Mouse (Mus musculus) forebrain, embryonic 11.5 days (tissue): ENCODE results near the gene Glt28d2. TPM values are rescaled to one million over a fixed set of nuclear protein-coding genes. Genes with fewer than 3 reads are reported as not detected.
A peak's percentile ranks its signal among the peaks of the same experiment; 100 is the strongest.

Experiments
- ATAC-seq: fragments of 200-750 bp; cut with Nextera tagmentation; replicated peaks from 2 replicates; pipeline ENCODE4 v1.8.0; 2017; ENCODE audit warnings: moderate TSS enrichment; ENCODE audit not compliant: low FRiP score
- DNase-seq: peaks from one replicate; pipeline ENCODE4 v3.0.0-alpha.2; 2017; ENCODE audit warnings: low spot score
- H3K27ac ChIP-seq: fragments of 300-500 bp; sonication (generic); 2 replicates; pipeline ENCODE4 v1.5.1; 2014; ENCODE audit warnings: low read depth, low read length
- H3K27me3 ChIP-seq: fragments of 300-500 bp; sonication (generic); 2 replicates; pipeline ENCODE4 v1.6.1; 2014; ENCODE audit warnings: mild to moderate bottlenecking, low read length, mixed read lengths; ENCODE audit not compliant: control insufficient read depth, insufficient read depth
- H3K36me3 ChIP-seq: fragments of 300-500 bp; sonication (generic); 2 replicates; pipeline ENCODE4 v1.6.1; 2014; ENCODE audit warnings: mild to moderate bottlenecking, low read length, moderate library complexity, mixed read lengths; ENCODE audit not compliant: control insufficient read depth, insufficient read depth
- H3K4me1 ChIP-seq: fragments of 300-500 bp; sonication (generic); replicated peaks from 2 replicates; pipeline ENCODE4 v1.6.1; 2014; ENCODE audit warnings: low read length, mixed read lengths; ENCODE audit not compliant: control insufficient read depth, insufficient read depth
- H3K4me2 ChIP-seq: fragments of 300-500 bp; sonication (generic); 2 replicates; pipeline ENCODE4 v1.6.1; 2014; ENCODE audit warnings: low read depth, mild to moderate bottlenecking, low read length, moderate library complexity, mixed read lengths; ENCODE audit not compliant: severe bottlenecking
- H3K4me3 ChIP-seq: fragments of 300-500 bp; sonication (generic); 2 replicates; pipeline ENCODE4 v1.5.1; 2014; ENCODE audit warnings: low read depth, low read length
- H3K9ac ChIP-seq: fragments of 300-500 bp; sonication (generic); 2 replicates; pipeline ENCODE4 v1.6.1; 2014; ENCODE audit warnings: low read length
- H3K9me3 ChIP-seq: fragments of 300-500 bp; sonication (generic); 2 replicates; pipeline ENCODE4 v1.6.1; 2016; ENCODE audit warnings: low read length, mixed read lengths; ENCODE audit not compliant: control insufficient read depth
- WGBS: fragments of 180-500 bp; shearing (Covaris S2); extraction: QIAGEN DNeasy Blood & Tissue Kit; methylation state at CpG from one replicate; pipeline ENCODE4 v1.1.7; 2014; 5-methylcytosine and 5-hydroxymethylcytosine counted together
- polyA plus RNA-seq: library from polyadenylated mRNA; unstranded; fragments of >200 nt; fragmentation: Nextera tagmentation; extraction: Ambion mirVana; gene quantifications from 2 replicates; pipeline ENCODE4 v1.2.1, GENCODE M21; 2014

Glt28d2 gene
- 0.13 and 0.15 TPM in 2 replicates for polyA plus RNA-seq

DNA sequence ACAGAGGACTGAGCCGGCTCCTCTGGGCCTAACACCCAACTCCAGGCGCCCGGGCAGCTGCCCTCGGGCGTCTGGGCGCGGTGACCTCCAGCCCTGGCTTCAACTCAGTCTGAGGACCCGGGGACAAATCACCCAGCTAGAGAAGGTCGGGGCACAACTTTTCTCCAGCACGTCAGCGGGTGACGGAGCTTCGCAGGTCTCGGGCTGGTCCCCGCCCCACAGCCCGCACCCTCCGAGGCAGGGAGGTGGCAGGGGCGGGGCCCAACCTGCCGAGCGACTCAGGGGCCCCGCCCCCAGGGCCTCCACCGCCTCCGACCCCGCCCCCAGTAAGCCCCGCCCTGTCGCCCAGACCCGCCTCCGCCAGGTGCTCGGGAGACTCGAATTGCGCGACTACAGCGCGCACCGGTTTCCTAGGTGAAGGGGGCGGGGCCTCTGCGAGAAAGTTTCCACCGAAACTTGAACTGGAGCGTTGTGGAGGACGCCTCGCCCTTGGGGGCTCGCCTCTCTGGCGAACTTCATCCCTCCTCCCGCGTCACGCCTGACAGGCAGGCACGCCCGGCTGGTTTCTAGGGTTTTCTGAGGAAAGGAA is at the start of gene Glt28d2, which contains the start of gene Gm37240:
Gene Glt28d2, minus strand, starts transcription at position 278 of the 589 bp plus-strand sequence.
Gene Gm37240, minus strand, starts transcription at position 280 of the 589 bp plus-strand sequence.
- WGBS, result 0% methylated on average over 48 of the region's 48 CpGs
- H3K9me3 ChIP-seq, result no peaks in the 10 kb centered on the region
- peak within 1 kb of the TSS; percentile 51 for H3K4me3 ChIP-seq
- DNase-seq (peak; percentile 89), ATAC-seq (peak; percentile 89)
- H3K27ac ChIP-seq, result no peak within 1 kb of the TSS
- peaks cover 4% of the 10 kb centered on the region; the same call in 1 of the 2 replicates for H3K4me1 ChIP-seq
- H3K9ac ChIP-seq, result peak within 1 kb of the TSS; percentile 33
- peaks cover 15% of the 10 kb centered on the region for H3K27me3 ChIP-seq
- H3K4me2 ChIP-seq, result peak within 1 kb of the TSS; percentile 93
- H3K36me3 ChIP-seq, result no peaks in the 10 kb centered on the region

DNA sequence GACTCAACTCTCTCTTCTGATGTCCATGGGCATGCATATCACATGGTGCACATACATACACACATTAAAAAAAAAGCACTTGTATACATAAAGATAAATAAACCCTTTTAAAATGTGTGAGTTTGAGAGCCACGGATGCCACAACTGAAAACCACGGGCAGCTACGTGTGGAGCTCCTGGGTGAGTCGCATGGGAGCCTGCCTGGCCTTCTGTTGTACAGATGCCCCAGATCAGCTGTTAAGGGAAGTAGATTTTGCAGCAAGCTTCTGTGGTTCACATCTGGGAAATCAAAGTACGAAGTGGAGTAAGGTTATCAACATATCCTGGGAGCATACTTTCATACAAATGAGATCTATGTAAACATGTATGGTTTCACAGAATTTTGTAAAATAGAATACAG is 46.3 kb upstream of the Glt28d2 start:
- no peak for DNase-seq
- no peak overlapping the region for H3K27ac ChIP-seq
- 89% methylated on average over 5 of the region's 5 CpGs for WGBS
- ATAC-seq, result no peak
- no peaks in the 10 kb centered on the region for H3K27me3 ChIP-seq
- no peak overlapping the region for H3K4me3 ChIP-seq
- no peaks in the 10 kb centered on the region for H3K4me1 ChIP-seq
- no peaks in the 10 kb centered on the region for H3K36me3 ChIP-seq
- H3K9me3 ChIP-seq, result no peaks in the 10 kb centered on the region
- no peak overlapping the region for H3K4me2 ChIP-seq
- H3K9ac ChIP-seq, result no peak overlapping the region

DNA sequence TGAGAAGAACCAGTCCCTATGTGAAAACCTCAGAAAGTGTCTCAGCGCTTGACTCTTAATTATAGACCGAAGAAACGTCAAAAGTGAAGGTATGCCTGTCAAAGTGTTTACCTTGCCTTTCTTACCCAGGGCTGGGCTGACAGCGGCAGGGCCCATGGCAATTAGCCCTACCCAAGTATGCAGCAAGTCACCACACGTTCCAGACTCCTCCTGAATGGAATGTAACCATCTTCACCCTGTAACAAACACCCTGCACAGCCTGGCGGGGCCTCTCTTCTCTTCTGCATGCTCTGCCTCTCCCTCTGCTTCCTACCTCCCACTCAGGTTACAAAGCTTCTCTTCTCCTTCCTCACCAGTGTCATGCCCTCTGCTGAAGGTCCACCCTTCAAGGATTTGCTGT is 44.5 kb upstream of the Glt28d2 start:
- Histone ChIP-seq H3K27ac (no peak overlapping the region), H3K9me3 (no peaks in the 10 kb centered on the region), H3K4me3 (no peak overlapping the region), H3K4me1 (no peaks in the 10 kb centered on the region), H3K9ac (no peak overlapping the region), H3K36me3 (no peaks in the 10 kb centered on the region), H3K27me3 (no peaks in the 10 kb centered on the region), H3K4me2 (no peak overlapping the region)
- no peak for DNase-seq
- WGBS, result 84% methylated on average over 6 of the region's 6 CpGs
- ATAC-seq, result no peak

DNA sequence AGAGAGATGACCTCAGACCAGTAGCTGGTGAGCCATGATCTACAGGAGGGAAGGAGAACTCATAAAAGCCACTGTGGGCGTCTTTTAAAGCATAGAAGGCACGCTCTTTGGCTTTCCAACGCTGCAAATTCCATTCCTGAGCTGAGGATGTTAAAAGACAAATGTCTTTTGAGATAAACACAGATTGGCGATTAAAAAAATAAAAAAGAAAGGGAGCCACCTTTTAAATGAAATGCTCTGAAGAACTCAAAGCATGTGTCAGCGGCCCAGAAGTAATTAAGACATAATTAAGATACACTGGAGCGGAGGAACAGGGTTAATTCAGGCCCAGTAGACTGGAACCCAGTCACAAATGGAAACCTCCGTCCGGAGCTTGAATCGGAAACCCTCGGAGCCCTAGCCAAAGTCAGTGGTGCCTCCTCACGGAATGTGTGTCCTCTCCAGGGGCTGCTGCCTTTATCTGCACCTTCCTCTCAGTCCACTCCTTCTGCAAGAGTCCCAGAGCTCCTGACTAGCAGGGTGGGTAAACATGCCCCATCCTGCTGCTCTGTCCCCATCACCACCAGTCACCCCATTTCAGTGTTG is 43.4 kb upstream of the Glt28d2 start:
- Histone ChIP-seq H3K36me3 (no peaks in the 10 kb centered on the region), H3K4me1 (no peaks in the 10 kb centered on the region), H3K9me3 (no peaks in the 10 kb centered on the region), H3K4me2 (no peak overlapping the region), H3K27ac (no peak overlapping the region), H3K4me3 (no peak overlapping the region), H3K27me3 (no peaks in the 10 kb centered on the region), H3K9ac (no peak overlapping the region)
- 25% methylated on average over 11 of the region's 11 CpGs for WGBS
- ATAC-seq (no peak), DNase-seq (no peak)

DNA sequence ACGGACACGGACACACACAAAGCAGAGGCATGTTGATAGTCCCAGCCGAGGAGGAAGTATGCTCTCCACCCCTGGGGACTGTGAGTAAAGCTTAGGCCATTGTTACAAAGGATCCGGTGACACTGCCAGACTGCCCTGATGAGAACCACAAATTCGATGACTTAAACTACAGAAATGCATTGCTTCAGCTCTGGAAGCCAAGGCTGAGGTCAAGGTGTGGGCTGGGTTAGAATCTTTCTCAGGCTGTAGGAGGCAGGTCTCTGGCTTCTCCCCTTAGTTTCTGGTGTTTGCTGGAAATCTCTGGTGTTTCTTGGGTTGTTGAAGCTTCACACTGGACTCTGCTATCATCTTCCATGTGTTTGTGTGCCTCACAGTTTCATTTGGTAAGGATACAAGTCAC is 42.4 kb upstream of the Glt28d2 start:
- no peak overlapping the region for H3K4me3 ChIP-seq
- H3K36me3 ChIP-seq, result no peaks in the 10 kb centered on the region
- H3K9ac ChIP-seq, result no peak overlapping the region
- H3K27ac ChIP-seq, result no peak overlapping the region
- ATAC-seq, result no peak
- H3K4me2 ChIP-seq, result no peak overlapping the region
- no peaks in the 10 kb centered on the region for H3K27me3 ChIP-seq
- 91% methylated on average over 5 of the region's 5 CpGs for WGBS
- H3K4me1 ChIP-seq, result no peaks in the 10 kb centered on the region
- H3K9me3 ChIP-seq, result no peaks in the 10 kb centered on the region
- no peak for DNase-seq

DNA sequence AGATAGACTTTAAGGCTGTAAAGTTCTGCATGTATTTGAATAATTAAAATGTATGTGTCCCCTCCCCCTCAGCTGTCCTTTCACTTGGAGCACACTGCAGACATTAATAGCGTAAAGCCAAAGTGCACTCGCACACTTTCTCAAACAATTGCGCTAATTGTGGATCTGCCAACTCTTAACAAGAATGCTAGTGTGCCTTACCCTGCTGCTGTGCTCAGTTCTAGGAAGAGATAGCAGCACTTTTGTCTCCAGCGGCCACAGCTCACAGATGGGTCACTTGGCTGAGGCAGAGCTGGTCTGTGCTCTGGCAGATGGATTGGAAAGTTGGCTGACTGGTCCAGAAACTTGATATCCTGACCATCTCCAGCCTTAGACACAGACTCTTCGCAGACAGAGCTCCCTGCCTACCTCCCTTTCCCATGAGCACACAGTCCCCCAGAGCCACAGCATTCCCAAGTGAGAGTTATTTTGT is 40.9 kb upstream of the Glt28d2 start:
- Histone ChIP-seq H3K27ac (no peak overlapping the region), H3K36me3 (no peaks in the 10 kb centered on the region), H3K27me3 (no peaks in the 10 kb centered on the region), H3K4me3 (no peak overlapping the region), H3K9ac (no peak overlapping the region), H3K9me3 (no peaks in the 10 kb centered on the region), H3K4me1 (no peaks in the 10 kb centered on the region), H3K4me2 (no peak overlapping the region)
- ATAC-seq (no peak), DNase-seq (no peak)
- WGBS, result 90% methylated on average over 5 of the region's 5 CpGs

DNA sequence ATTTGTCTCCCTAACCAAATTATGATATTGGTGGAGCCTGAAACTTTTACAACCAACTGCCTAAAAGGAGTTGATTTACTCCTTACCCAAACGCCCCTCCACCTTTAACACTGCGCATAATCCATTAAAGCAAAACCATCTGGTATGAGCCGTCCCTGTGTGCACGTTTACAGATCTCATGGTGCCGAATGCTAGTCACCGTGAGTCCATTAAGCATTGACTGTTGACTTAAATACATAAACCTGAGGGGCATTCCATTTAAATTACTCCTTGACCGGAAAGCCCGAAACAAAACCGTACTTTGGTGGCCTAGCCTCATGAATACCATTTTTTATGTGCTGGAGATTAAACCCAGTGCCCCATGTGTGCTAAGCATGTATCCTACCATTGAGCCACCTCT is 40.0 kb upstream of the Glt28d2 start:
- H3K4me2 ChIP-seq, result no peak overlapping the region
- H3K4me3 ChIP-seq, result no peak overlapping the region
- H3K36me3 ChIP-seq, result no peaks in the 10 kb centered on the region
- H3K9ac ChIP-seq, result no peak overlapping the region
- ATAC-seq, result no peak
- no peaks in the 10 kb centered on the region for H3K9me3 ChIP-seq
- H3K4me1 ChIP-seq, result no peaks in the 10 kb centered on the region
- 78% methylated on average over 9 of the region's 9 CpGs for WGBS
- no peaks in the 10 kb centered on the region for H3K27me3 ChIP-seq
- no peak overlapping the region for H3K27ac ChIP-seq
- no peak for DNase-seq

DNA sequence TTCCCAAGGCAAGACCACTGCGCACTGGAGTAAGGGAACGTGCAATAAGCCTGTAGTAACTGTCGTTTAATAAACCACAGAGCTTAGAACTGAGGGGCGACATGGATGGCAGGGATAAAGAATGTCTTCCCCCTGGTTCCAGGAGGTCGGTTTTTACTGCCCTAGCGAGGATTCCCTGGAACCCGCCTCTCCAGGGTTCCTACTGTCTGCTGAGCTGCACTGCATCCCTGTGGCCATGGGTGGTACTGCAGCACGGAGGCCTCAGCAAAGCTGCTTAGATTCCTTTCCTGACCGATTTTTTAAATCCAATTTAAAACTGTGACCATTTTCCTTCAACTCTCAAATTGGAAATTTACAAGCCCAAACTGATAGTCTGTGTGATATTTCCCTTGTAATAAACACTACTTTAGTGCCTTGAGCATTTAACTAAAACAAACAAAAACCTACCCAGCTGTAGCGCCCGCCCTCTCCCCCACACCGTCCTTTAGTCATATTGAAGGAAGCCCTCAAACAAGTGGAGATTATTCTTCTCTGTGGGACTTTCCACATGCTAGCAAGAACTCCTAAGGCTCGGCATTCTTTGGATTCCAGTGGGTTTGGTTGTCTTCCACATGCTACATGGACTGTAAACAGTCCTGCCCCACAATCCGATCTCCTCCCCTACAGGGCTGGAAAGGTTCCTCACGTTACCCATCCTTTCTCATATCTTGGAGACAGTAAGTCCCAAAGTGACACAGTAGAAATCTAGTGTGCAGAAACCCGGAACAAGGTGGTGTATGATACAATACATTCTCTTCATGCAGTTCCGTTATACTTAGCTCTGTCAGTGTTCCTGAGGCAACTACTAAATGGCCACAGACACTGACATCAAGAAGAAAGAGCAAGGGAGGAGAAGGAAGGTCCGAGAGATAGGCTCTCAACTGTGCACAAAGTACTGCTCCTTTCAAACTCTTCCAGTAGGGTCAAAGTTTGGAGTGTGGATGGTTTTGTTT is 36.9 kb upstream of the Glt28d2 start:
- H3K27ac ChIP-seq, result no peak overlapping the region
- WGBS, result 50% methylated on average over 18 of the region's 18 CpGs
- DNase-seq, result peak; percentile 86
- H3K4me3 ChIP-seq, result no peak overlapping the region
- H3K4me2 ChIP-seq, result no peak overlapping the region
- no peaks in the 10 kb centered on the region for H3K9me3 ChIP-seq
- H3K4me1 ChIP-seq, result no peaks in the 10 kb centered on the region
- no peak overlapping the region for H3K9ac ChIP-seq
- ATAC-seq, result no peak
- H3K36me3 ChIP-seq, result no peaks in the 10 kb centered on the region
- no peaks in the 10 kb centered on the region for H3K27me3 ChIP-seq
